In the genomic region with DNA sequence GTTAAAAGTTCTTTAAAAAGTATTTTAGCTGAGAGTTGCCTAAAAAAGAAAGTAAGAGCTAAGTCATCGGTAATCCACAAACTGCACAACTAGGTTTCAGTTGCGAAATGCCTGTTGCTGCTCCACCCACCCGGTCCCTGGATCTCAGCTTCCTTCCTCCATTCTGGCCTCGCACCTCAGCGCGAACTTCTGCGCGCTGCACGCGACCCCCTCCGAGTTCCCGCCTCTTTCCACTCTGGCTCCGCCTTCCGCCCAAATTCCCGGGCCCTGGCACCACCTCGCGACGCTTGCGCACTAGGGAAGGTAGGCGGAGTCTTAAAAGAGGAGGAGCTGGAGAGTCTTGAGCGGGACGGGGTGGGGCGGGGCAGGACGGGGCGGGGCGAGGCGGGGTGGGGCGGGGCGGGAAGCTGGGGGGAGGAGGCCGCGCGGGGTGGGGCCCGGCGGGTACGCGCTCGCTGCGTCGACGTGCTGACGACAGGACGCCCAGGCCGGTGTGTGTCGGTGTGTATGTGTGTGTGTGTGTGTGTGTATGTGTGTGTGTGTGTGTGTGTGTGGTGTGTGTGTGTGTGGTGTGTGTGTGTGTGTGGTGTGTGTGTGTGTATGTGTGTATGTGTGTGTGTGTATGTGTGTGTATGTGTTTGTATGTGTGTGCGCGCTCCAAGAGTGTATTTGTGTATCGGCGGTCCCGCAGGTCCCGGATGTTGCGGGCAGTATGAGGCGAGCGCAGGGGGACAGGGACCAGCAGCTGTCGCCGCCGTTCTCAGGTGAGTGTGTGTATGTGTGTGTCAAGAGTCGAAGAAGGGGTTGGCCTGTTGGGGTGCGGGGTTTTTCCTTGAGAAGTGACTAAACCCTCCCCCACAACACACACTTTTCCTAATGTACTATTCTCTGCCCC, we compare ENCODE assay signal across 7 mouse cellular contexts. TPM values are rescaled to one million over a fixed set of nuclear protein-coding genes. Genes with fewer than 3 reads are reported as not detected.
A peak's percentile ranks its signal among the peaks of the same experiment; 100 is the strongest.
DNase-seq lines count a peak whose midpoint lies in the region; ATAC-seq lines count a peak whose summit lies in the region.

Gene Spop (plus strand): TSS at position 440 of the 895 bp plus-strand sequence.

- peak; percentile 88 to 91 for DNase-seq in adrenal gland, adult 18-20 months (ENCODE audit: low spot score in 2 of 2)
- DNase-seq in embryo, embryonic 11 days = peak; percentile 95
- peak; percentile 91 to 93 for DNase-seq in gastrocnemius, postnatal 36 days
- DNase-seq in left cerebral cortex, postnatal 25 days (ENCODE audit: low spot score in 2 of 2) = peak; percentile 80 to 91
- DNase-seq in midbrain, embryonic 10.5 days (ENCODE audit: low spot score) = peak; percentile 93
- DNase-seq in right cerebral cortex, postnatal 4 days = peak; percentile 80

- no peaks in the 10 kb centered on the region for H3K9me3 ChIP-seq in intestine, embryonic 15.5 days
- no peaks in the 10 kb centered on the region for H3K9me3 ChIP-seq in midbrain, embryonic 10.5 days (replicated peaks)

- H3K4me2 ChIP-seq in intestine, embryonic 15.5 days (replicated peaks) = peak within 1 kb of the TSS; percentile 54

- H3K4me3 ChIP-seq in intestine, embryonic 15.5 days (replicated peaks) = peak within 1 kb of the TSS; percentile 61
- peak within 1 kb of the TSS; percentile 64 for H3K4me3 ChIP-seq in midbrain, embryonic 10.5 days

- peaks cover 8% of the 10 kb centered on the region for H3K4me1 ChIP-seq in intestine, embryonic 15.5 days (replicated peaks)
- H3K4me1 ChIP-seq in midbrain, embryonic 10.5 days = peaks cover 30% of the 10 kb centered on the region

- 2% methylated on average over 58 of the region's 58 CpGs for WGBS in intestine, embryonic 15.5 days
- 2% methylated on average over 47 of the region's 58 CpGs for WGBS in midbrain, embryonic 10.5 days

- peak within 1 kb of the TSS; percentile 59 for H3K9ac ChIP-seq in intestine, embryonic 15.5 days

- peak; percentile 93 for ATAC-seq in intestine, embryonic 15.5 days

- H3K27ac ChIP-seq in intestine, embryonic 15.5 days = peak within 1 kb of the TSS; percentile 79
- H3K27ac ChIP-seq in midbrain, embryonic 10.5 days (replicated peaks) = peak within 1 kb of the TSS; percentile 90

- intact Hi-C loops in gastrocnemius, postnatal 36 days (cut with DNase I) = loop anchor here (5.0 kb wide), 1 partner anchor 48 kb away; no protein-coding TSS in a partner anchor
- intact Hi-C loops in left cerebral cortex, postnatal 25 days (cut with DNase I) = loop anchor here (5.0 kb wide), 1 partner anchor 58 kb away; no protein-coding TSS in a partner anchor

- no peaks in the 10 kb centered on the region for H3K36me3 ChIP-seq in intestine, embryonic 15.5 days
- peaks cover 9% of the 10 kb centered on the region for H3K36me3 ChIP-seq in midbrain, embryonic 10.5 days

- H3K27me3 ChIP-seq in intestine, embryonic 15.5 days (replicated peaks) = no peaks in the 10 kb centered on the region
- peaks cover 21% of the 10 kb centered on the region for H3K27me3 ChIP-seq in midbrain, embryonic 10.5 days (ENCODE audit: low read depth, poor library complexity, severe bottlenecking)

RNA-seq across cellular contexts. Expression of gene Spop, which starts in this region (rescaled TPM):
- total RNA-seq in adrenal gland, adult 18-20 months (2021) = 100 to 1,000 TPM; 134 to 145 TPM
- total RNA-seq in gastrocnemius, postnatal 36 days (2021) = 100 to 1,000 TPM; 178 to 196 TPM
- 127 and 130 TPM in 2 replicates for polyA plus RNA-seq in intestine, embryonic 15.5 days (2015; fragmentation: Nextera tagmentation; extraction: Ambion mirVana)
- total RNA-seq in left cerebral cortex, postnatal 25 days (2021) = 100 to 1,000 TPM; 183 to 188 TPM
- polyA plus RNA-seq in midbrain, embryonic 10.5 days (2016; fragmentation: Nextera tagmentation; extraction: Ambion mirVana) = 170 and 198 TPM in 2 replicates

Comparison
In these comparisons a context has a peak if more than half of its experiments do, and no peak if none do; other contexts are left out.
1. Peak in every context shown above with its lines: DNase-seq, ATAC-seq, H3K4me3 ChIP-seq and H3K27ac ChIP-seq.